Mouse (Mus musculus) CH12.LX (cell line): ENCODE results near the gene Zmynd10.

Experiments
- BHLHE40 ChIP-seq: IDR thresholded peaks from 2 replicates; pipeline ENCODE4 v1.6.1; 2011; ENCODE audit warnings: mild to moderate bottlenecking, low read depth, low read length, improper control_type of control experiment
- CTCF ChIP-seq, 2 experiments: IDR thresholded peaks in 1 of 2; conservative IDR thresholded peaks in 1 of 2; 2 replicates each; pipeline ENCODE4 v1.5.1; 2011 to 2012; ENCODE audit warnings: low read depth in 2 of 2, low read length in 2 of 2, improper control_type of control experiment in 1 of 2, inconsistent platforms in 1 of 2, mild to moderate bottlenecking in 1 of 2, moderate library complexity in 1 of 2
- ELF1 ChIP-seq: IDR thresholded peaks from 2 replicates; pipeline ENCODE4 v1.6.1; 2014; ENCODE audit warnings: low read depth, mild to moderate bottlenecking, inconsistent platforms, low read length, improper control_type of control experiment
- EP300 ChIP-seq: IDR thresholded peaks from 2 replicates; pipeline ENCODE4 v1.6.1; 2011; ENCODE audit warnings: low read length, improper control_type of control experiment
- MAX ChIP-seq: IDR thresholded peaks from 2 replicates; pipeline ENCODE4 v1.6.1; 2011; ENCODE audit warnings: low read length, improper control_type of control experiment
- POLR2A ChIP-seq: IDR thresholded peaks from 2 replicates; pipeline ENCODE4 v1.6.1; 2011; ENCODE audit warnings: low read depth, mild to moderate bottlenecking, improper control_type of control experiment, low read length
- POLR2AphosphoS2 ChIP-seq: IDR thresholded peaks from 2 replicates; pipeline ENCODE4 v1.6.1; 2011; ENCODE audit warnings: low read depth, low read length, improper control_type of control experiment
- SIN3A ChIP-seq: IDR thresholded peaks from 2 replicates; pipeline ENCODE4 v1.6.1; 2012; ENCODE audit warnings: low read length, improper control_type of control experiment, inconsistent platforms
- SMC3 ChIP-seq: IDR thresholded peaks from 2 replicates; pipeline ENCODE4 v1.6.1; 2011; ENCODE audit warnings: low read depth, low read length, improper control_type of control experiment
- TCF12 ChIP-seq: IDR thresholded peaks from 2 replicates; pipeline ENCODE4 v1.6.1; 2014; ENCODE audit warnings: low read depth, mild to moderate bottlenecking, inconsistent platforms, low read length, improper control_type of control experiment
- UBTF ChIP-seq: IDR thresholded peaks from 2 replicates; pipeline ENCODE4 v1.6.1; 2012; ENCODE audit warnings: low read depth, mild to moderate bottlenecking, inconsistent platforms, low read length, improper control_type of control experiment, moderate library complexity

DNA sequence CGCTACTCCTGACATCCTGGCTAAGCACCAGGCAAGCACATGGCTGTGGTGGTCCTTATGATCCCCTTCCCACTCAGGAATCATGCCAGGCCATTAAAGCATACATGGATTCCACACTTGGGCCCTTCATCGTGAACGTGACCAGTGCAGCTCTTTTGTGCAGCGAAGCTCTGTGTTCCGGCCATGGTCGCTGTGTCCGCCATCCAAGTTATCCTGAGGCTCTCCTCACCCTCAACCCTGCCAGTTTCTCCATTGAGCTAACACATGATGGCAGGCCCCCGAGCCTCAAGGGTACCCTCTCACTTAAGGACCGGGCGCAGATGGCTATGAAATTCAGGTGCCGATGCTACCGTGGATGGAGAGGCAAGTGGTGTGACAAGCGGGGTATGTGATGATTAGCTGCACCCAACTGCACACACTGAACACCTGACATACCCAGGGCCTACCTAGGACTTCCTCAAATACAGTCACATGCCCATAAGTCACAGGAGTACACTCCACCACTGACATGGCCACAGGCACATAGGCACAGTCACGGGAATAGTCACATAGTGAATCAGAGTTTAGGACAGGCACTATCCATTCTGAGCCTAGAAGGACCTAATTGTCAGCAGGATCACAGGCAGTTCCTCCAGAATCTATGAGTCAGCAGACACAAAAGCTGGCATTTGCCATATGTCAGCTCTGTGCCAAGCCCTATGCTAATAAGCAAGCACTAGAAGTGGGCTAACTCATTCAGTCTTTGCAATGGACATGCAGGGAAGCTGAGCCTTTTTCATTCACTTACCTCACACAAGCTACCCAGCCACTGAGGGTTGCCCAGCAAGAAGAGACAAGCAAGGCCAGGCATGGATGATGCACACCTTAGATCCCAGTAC lies 32.2 kb downstream of the Zmynd10 start:
- TF ChIP-seq MAX = no peak
- no peak for TF ChIP-seq SIN3A
- TF ChIP-seq POLR2A = no peak
- TF ChIP-seq EP300 = no peak
- no peak for TF ChIP-seq CTCF (conservative IDR thresholded peaks at IDR 0.05 in 1 of 2, IDR thresholded peaks at IDR 0.05 in 1 of 2; ENCODE audit: low read depth in 2 of 2, low read length in 2 of 2)
- TF ChIP-seq UBTF = no peak
- TF ChIP-seq SMC3 = no peak
- no peak for TF ChIP-seq BHLHE40
- no peak for TF ChIP-seq TCF12
- no peak for TF ChIP-seq POLR2AphosphoS2
- no peak for TF ChIP-seq ELF1
